Mouse (Mus musculus) forebrain, embryonic 11.5 days (tissue): ENCODE results near the gene Klhl11. TPM values are rescaled to one million over a fixed set of nuclear protein-coding genes. Genes with fewer than 3 reads are reported as not detected.

Source experiments
- ATAC-seq: fragments of 200-750 bp; cut with Nextera tagmentation; replicated peaks from 2 replicates; pipeline ENCODE4 v1.8.0; 2017; ENCODE audit warnings: moderate TSS enrichment; ENCODE audit not compliant: low FRiP score
- DNase-seq: peaks from one replicate; pipeline ENCODE4 v3.0.0-alpha.2; 2017; ENCODE audit warnings: low spot score
- H3K27ac ChIP-seq: fragments of 300-500 bp; sonication (generic); 2 replicates; pipeline ENCODE4 v1.5.1; 2014; ENCODE audit warnings: low read depth, low read length
- H3K27me3 ChIP-seq: fragments of 300-500 bp; sonication (generic); 2 replicates; pipeline ENCODE4 v1.6.1; 2014; ENCODE audit warnings: mild to moderate bottlenecking, low read length, mixed read lengths; ENCODE audit not compliant: control insufficient read depth, insufficient read depth
- H3K36me3 ChIP-seq: fragments of 300-500 bp; sonication (generic); 2 replicates; pipeline ENCODE4 v1.6.1; 2014; ENCODE audit warnings: mild to moderate bottlenecking, low read length, moderate library complexity, mixed read lengths; ENCODE audit not compliant: control insufficient read depth, insufficient read depth
- H3K4me1 ChIP-seq: fragments of 300-500 bp; sonication (generic); replicated peaks from 2 replicates; pipeline ENCODE4 v1.6.1; 2014; ENCODE audit warnings: low read length, mixed read lengths; ENCODE audit not compliant: control insufficient read depth, insufficient read depth
- H3K4me2 ChIP-seq: fragments of 300-500 bp; sonication (generic); 2 replicates; pipeline ENCODE4 v1.6.1; 2014; ENCODE audit warnings: low read depth, mild to moderate bottlenecking, low read length, moderate library complexity, mixed read lengths; ENCODE audit not compliant: severe bottlenecking
- H3K4me3 ChIP-seq: fragments of 300-500 bp; sonication (generic); 2 replicates; pipeline ENCODE4 v1.5.1; 2014; ENCODE audit warnings: low read depth, low read length
- H3K9ac ChIP-seq: fragments of 300-500 bp; sonication (generic); 2 replicates; pipeline ENCODE4 v1.6.1; 2014; ENCODE audit warnings: low read length
- H3K9me3 ChIP-seq: fragments of 300-500 bp; sonication (generic); 2 replicates; pipeline ENCODE4 v1.6.1; 2016; ENCODE audit warnings: low read length, mixed read lengths; ENCODE audit not compliant: control insufficient read depth
- WGBS: fragments of 180-500 bp; shearing (Covaris S2); extraction: QIAGEN DNeasy Blood & Tissue Kit; methylation state at CpG from one replicate; pipeline ENCODE4 v1.1.7; 2014; 5-methylcytosine and 5-hydroxymethylcytosine counted together
- polyA plus RNA-seq: library from polyadenylated mRNA; unstranded; fragments of >200 nt; fragmentation: Nextera tagmentation; extraction: Ambion mirVana; gene quantifications from 2 replicates; pipeline ENCODE4 v1.2.1, GENCODE M21; 2014

The Klhl11 gene
- polyA plus RNA-seq, 1 experiment from 2014 or later = 15.7 TPM

- H3K4me1 ChIP-seq = no peaks in the 10 kb centered on the region
- H3K36me3 ChIP-seq = no peaks in the 10 kb centered on the region; the same call in 1 of the 2 replicates
- H3K9me3 ChIP-seq = no peaks in the 10 kb centered on the region
- no peak for DNase-seq
- 92% methylated on average over 5 of the region's 5 CpGs for WGBS
- no peak overlapping the region for H3K4me2 ChIP-seq
- H3K4me3 ChIP-seq = no peak overlapping the region
- H3K27ac ChIP-seq = no peak overlapping the region
- no peak overlapping the region for H3K9ac ChIP-seq
- H3K27me3 ChIP-seq = no peaks in the 10 kb centered on the region
- ATAC-seq = no peak
These were observed 40.5 kb downstream of the Klhl11 start for GRCm38 (mm10) chr11:100432002-100432401.

- Histone ChIP-seq H3K4me3 (no peak overlapping the region), H3K4me1 (no peaks in the 10 kb centered on the region), H3K4me2 (no peak overlapping the region), H3K36me3 (no peaks in the 10 kb centered on the region; the same call in 1 of the 2 replicates), H3K27ac (no peak overlapping the region), H3K9me3 (no peaks in the 10 kb centered on the region), H3K27me3 (no peaks in the 10 kb centered on the region), H3K9ac (no peak overlapping the region)
- 91% methylated on average over 7 of the region's 7 CpGs for WGBS
- no peak for ATAC-seq
- DNase-seq = no peak
These were observed 42.5 kb downstream of the Klhl11 start for GRCm38 (mm10) chr11:100430052-100430451.

- Histone ChIP-seq H3K27me3 (no peaks in the 10 kb centered on the region), H3K4me3 (no peak overlapping the region), H3K9me3 (no peaks in the 10 kb centered on the region), H3K9ac (no peak overlapping the region), H3K36me3 (no peaks in the 10 kb centered on the region; the same call in 1 of the 2 replicates), H3K27ac (no peak overlapping the region), H3K4me1 (no peaks in the 10 kb centered on the region), H3K4me2 (no peak overlapping the region)
- DNase-seq (no peak), ATAC-seq (no peak)
- WGBS = 84% methylated on average over 9 of the region's 9 CpGs
These were observed 43.8 kb downstream of the Klhl11 start for GRCm38 (mm10) chr11:100428612-100429199.

GRCm38 (mm10) chr11:100426820-100427219 is 45.7 kb downstream of the Klhl11 start:
- 89% methylated on average over 3 of the region's 3 CpGs for WGBS
- no peak overlapping the region for H3K9ac ChIP-seq
- no peaks in the 10 kb centered on the region for H3K4me1 ChIP-seq
- ATAC-seq = no peak
- H3K9me3 ChIP-seq = no peaks in the 10 kb centered on the region
- DNase-seq = no peak
- H3K4me3 ChIP-seq = no peak overlapping the region
- no peak overlapping the region for H3K27ac ChIP-seq
- H3K36me3 ChIP-seq = no peaks in the 10 kb centered on the region
- H3K4me2 ChIP-seq = no peak overlapping the region
- no peaks in the 10 kb centered on the region for H3K27me3 ChIP-seq

- peak overlapping the region; percentile 33; the same call in 1 of the 2 replicates for H3K9ac ChIP-seq
- no peaks in the 10 kb centered on the region for H3K27me3 ChIP-seq
- H3K36me3 ChIP-seq = no peaks in the 10 kb centered on the region
- H3K27ac ChIP-seq = no peak overlapping the region
- no peak overlapping the region for H3K4me3 ChIP-seq
- no peaks in the 10 kb centered on the region for H3K4me1 ChIP-seq
- ATAC-seq (no peak), DNase-seq (peak; percentile 67)
- H3K9me3 ChIP-seq = no peaks in the 10 kb centered on the region
- H3K4me2 ChIP-seq = no peak overlapping the region
- 37% methylated on average over 7 of the region's 7 CpGs for WGBS
These were observed 46.7 kb downstream of the Klhl11 start for GRCm38 (mm10) chr11:100425851-100426250.

GRCm38 (mm10) chr11:100423836-100424235 is 48.7 kb downstream of the Klhl11 start:
- WGBS = 90% methylated on average over 7 of the region's 7 CpGs
- Histone ChIP-seq H3K27me3 (no peaks in the 10 kb centered on the region), H3K4me3 (no peak overlapping the region), H3K9me3 (no peaks in the 10 kb centered on the region), H3K4me1 (no peaks in the 10 kb centered on the region), H3K27ac (no peak overlapping the region), H3K36me3 (no peaks in the 10 kb centered on the region), H3K9ac (no peak overlapping the region; the same call in 1 of the 2 replicates), H3K4me2 (no peak overlapping the region)
- DNase-seq = no peak
- no peak for ATAC-seq

- Histone ChIP-seq H3K4me1 (no peaks in the 10 kb centered on the region), H3K27ac (no peak overlapping the region), H3K27me3 (no peaks in the 10 kb centered on the region), H3K4me3 (no peak overlapping the region), H3K36me3 (no peaks in the 10 kb centered on the region), H3K9me3 (no peaks in the 10 kb centered on the region), H3K4me2 (no peak overlapping the region), H3K9ac (no peak overlapping the region)
- 70% methylated on average over 8 of the region's 8 CpGs for WGBS
- ATAC-seq (no peak), DNase-seq (no peak)
These were observed 51.0 kb downstream of the Klhl11 start for GRCm38 (mm10) chr11:100421537-100421936.

- peak; percentile 74 for DNase-seq
- Histone ChIP-seq H3K27me3 (peaks cover 9% of the 10 kb centered on the region), H3K4me3 (peak within 1 kb of the TSS; percentile 57), H3K36me3 (no peaks in the 10 kb centered on the region), H3K27ac (peak within 1 kb of the TSS; percentile 10; the same call in 1 of the 2 replicates), H3K4me1 (peaks cover 13% of the 10 kb centered on the region; the same call in 1 of the 2 replicates), H3K9ac (peak within 1 kb of the TSS; percentile 69), H3K9me3 (no peaks in the 10 kb centered on the region), H3K4me2 (peak within 1 kb of the TSS; percentile 67)
- peak; percentile 36 for ATAC-seq
- under 1% methylated on average over 31 of the region's 31 CpGs for WGBS
These were observed 57.4 kb downstream of the Klhl11 start, which contains the start of gene Fkbp10 for GRCm38 (mm10) chr11:100414914-100415822. TSS of gene Fkbp10 (plus strand) at chr11:100415697.
